Mouse (Mus musculus) embryo, embryonic 11.5 days (tissue): ENCODE data around the gene A830005F24Rik.
"Not testable (repeated sequence)": the region's sequence is repeated elsewhere in the genome, so short reads cannot be mapped to it uniquely, and the experiment has no call there.

Experiments
- DNase-seq: peaks from one replicate; pipeline ENCODE4 v3.0.0-alpha.2; 2012; ENCODE audit warnings: low read depth, low spot score

Gene A830005F24Rik

DNA sequence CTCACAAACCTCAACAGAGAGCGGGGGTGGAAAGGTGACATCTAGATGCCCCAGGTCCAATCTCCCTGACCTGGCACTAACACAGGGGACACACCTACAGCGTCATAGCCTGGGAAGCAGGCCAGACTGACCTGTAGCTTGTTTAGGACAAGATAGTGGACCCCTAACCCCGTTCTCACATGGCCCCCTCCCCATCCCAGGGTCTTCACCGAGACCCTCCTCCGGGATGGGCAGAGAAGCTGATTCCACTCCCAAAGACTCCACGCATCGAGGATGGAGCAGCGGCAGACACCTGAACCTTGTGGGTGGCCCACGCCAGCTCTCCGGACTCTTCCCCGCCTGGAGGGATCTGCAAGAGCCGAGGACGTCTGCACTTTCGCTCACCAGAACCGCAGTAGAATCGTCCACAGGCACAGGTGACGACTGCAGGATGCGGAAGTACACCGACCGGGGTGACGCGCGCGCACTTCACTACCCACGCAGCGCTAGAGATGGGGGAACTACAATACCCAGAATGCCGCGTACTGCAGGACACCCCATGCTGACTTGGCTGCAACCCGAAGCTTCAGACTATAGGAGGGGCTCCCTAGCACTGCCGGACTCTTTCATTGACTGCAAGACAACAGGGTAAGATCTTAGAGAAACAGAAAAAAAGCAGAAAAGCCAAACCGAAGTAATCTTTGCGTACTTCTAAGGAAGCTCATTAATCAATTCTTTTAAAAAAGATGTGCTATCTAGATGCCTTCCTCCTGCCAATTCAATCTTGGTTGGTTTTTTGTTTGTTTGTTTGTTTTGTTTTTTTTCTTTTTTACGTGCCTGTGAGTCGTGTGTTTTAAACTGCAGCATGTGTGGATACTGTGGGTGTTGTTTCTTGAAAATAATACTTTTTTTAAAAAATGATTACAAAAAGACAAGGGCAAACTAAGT is at the start of gene A830005F24Rik, which contains the start of gene Zfp169:
TSS of gene A830005F24Rik (plus strand) at position 568 of the 927 bp plus-strand sequence.
TSS of gene Zfp169 (minus strand) at position 449 of the 927 bp plus-strand sequence.
- DNase-seq, result peak; percentile 74

DNA sequence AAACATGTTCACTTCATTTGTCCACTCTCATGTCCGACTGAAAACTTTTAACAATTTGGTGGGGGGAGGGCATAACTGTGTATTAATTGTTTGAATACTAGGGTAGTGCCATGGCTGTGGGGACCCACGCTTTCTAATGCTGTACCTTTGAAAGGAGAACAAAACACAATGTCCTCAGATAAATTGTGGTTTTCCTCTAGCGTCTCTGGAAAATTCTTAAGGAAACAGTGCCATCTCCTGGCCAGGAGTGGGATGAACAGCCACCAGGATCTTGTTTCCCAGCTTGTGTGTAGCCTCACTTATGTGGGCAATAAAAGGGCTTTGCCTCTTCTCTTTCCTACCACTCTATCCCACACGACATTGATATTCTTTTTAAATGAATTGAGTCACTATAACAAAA is 49.2 kb upstream of the A830005F24Rik start:
- DNase-seq, result peak; percentile 75

GRCm38 (mm10) chr13:48466186-48466585 is 47.2 kb upstream of the A830005F24Rik start:
- no peak for DNase-seq

DNA sequence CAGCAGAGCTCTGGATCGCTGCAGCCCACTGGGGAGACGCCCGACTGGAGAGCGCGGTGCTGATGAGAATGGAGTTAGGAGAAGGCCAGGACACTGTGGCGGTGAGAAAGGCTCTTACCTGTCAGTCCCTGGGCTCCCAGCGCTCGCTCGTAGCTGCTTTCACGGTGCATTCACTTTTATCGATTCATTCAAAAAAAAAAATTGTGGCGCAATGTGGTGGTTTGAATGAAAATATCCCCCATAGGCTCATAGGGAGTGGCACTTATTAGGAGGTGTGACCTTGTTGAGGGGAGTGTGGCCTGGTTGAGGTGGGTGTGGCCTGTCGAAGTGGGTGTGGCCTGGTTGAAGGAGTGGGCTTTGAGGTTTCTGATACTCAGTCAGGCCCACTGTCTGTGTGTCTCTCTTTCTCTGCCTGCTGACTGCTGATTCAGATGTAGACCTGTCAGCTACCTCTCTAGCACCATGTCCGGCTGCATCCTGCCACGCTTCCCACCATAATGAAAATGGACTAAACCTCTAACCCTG is 44.7 kb upstream of the A830005F24Rik start:
- no peak for DNase-seq

- no peak for DNase-seq
Measured at GRCm38 (mm10) chr13:48483606-48484005, 29.8 kb upstream of the A830005F24Rik start.

DNA sequence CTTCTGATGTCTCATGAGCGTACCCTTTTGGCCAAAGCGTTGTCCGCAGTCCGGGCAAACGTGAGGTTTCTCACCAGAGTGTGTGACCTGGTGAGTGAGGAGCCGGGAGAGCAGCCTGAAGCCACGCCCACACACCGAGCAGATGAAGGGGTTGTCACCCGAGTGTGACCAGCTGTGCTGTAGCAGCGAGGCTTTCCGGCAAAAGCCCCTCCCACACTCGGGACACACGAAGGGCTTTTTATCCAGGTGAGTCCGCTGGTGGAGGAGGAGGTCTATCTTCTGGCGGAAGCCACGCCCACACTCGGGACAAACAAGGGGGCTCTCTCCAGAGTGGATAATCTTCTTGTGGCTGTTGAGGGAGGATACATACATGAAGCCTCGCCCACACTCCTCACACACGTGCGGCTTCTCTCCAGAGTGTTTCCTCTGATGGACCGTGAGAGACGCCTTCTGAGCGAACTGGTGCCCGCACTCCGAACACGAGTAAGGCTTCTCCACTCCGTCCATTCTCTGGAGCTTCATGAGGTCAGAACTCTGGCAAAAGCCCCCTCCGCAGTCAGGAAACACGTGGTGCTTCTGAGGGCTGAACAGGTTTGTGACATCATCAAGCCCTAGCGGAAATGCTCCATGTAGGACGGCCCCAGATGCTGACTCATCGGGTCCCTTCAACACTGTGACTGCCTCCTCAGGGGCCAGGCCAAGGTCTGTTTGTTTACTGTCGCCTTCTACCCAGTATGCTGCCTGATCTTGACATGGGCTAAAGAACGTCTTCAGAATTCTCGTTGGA is 22.8 kb upstream of the A830005F24Rik start:
- no peak for DNase-seq

- DNase-seq, result no peak
Measured at GRCm38 (mm10) chr13:48493183-48493582, 20.2 kb upstream of the A830005F24Rik start.

DNA sequence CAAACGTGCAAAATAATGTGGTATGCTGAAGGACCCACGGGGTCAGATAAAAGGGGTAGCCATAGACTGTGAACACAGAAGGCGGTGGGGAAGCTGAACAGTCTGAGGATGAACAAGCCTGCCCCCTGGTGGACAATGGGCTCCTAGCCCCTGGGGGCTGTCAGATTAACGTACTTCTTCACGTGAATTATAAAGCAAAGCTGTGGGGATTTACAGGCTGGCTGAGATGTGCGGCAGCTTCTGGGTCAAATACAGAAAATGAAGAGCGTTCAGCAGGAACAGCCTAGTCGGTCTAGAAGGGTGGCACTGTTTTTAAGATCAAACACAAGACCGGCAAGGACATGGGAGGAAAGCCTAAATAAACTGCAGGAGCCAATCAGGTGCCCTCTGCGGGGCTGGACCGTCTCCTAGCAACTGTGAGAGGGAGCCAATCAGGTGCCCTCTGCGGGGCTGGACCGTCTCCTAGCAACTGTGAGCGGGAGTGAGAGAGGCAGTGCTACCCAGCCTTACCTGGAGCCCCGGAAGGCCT is 15.6 kb upstream of the A830005F24Rik start:
- peak; percentile 51 for DNase-seq

- no peak for DNase-seq
Measured at GRCm38 (mm10) chr13:48498676-48499075, 14.7 kb upstream of the A830005F24Rik start.

- DNase-seq, result no peak
Measured at GRCm38 (mm10) chr13:48502422-48502821, 10.9 kb upstream of the A830005F24Rik start.

DNA sequence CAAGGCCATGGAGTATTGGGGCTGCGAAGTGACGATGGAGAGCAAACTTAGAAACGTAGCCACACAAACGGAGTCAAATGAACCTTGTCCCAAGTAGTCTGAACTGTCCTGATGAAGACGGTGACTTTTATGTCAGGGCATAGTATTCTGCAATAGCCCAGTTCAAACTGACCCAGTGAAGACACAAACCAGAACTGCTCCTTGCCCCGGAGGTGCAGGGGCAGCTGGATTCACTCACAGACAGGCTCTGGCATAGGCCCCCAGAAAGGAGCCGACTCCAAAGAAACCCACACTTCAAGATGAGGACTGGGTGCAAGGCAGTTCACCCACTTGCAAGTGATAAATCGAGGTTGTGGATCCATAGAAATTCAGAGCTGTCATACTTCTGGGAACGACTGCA is 4.7 kb upstream of the A830005F24Rik start:
- DNase-seq, result no peak

- no peak for DNase-seq
Measured at GRCm38 (mm10) chr13:48515861-48516260, 2.5 kb downstream of the A830005F24Rik start.

DNA sequence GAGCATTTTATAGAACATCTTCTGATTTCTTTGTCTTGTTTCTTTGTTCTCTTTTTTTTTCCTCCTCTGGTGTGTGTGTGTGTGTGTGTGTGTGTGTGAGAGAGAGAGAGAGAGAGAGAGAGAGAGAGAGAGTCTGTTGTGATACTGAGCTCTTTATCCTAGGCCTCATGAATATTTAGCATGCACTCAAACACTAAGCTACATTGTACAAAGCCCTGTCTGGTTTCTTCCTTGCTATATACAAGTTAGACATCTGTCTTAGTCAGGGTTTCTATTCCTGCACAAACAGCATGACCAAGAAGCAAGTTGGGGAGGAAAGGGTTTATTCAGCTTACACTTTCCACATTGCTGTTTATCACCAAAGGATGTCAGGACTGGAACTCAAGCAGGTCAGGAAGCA is 5.8 kb downstream of the A830005F24Rik start:
- DNase-seq, result not testable (repeated sequence)

GRCm38 (mm10) chr13:48525745-48526144 is 12.4 kb downstream of the A830005F24Rik start:
- DNase-seq, result no peak

GRCm38 (mm10) chr13:48528123-48528871 is 14.9 kb downstream of the A830005F24Rik start:
- DNase-seq, result peak; percentile 75

DNA sequence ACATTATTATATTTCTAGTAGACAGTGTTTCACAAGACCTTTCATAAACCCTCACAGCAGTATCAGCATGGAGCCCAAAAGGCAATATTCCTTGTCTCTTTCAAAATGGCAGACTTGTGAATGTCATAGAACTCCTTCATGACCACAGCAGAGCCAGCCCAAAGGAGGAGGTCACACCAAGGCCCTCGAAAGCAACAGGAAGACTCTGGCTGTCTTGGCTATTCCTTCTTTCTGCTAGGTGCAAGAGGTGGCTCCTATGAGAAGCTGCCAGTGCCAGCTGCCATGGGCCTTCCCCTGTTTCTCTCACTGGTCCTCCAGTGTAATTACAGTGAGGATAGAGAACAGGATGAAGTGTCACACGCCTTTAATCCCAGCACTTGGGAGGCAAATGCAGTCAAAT is 15.7 kb downstream of the A830005F24Rik start:
- no peak for DNase-seq

DNA sequence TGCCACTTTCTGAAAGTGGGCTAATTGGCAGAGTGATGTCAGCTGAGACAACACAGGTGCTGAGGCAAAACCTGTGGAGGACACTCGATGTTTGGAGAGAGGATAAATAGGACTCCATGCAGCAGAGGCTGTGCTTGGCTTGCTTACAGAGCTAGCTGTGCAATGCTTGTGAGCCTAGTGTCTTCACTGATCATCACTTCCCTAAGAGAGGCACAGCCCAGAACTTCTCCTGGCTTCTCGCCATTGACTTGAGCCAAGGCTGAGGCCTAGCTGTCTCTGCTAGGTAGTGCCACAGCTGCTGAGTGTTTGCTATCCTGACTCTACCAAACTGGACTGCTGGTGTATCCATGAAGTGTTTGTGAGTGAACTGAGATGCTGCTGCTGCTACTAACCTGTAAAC is 17.3 kb downstream of the A830005F24Rik start:
- DNase-seq, result no peak

GRCm38 (mm10) chr13:48531448-48531847 is 18.1 kb downstream of the A830005F24Rik start:
- DNase-seq, result no peak

DNA sequence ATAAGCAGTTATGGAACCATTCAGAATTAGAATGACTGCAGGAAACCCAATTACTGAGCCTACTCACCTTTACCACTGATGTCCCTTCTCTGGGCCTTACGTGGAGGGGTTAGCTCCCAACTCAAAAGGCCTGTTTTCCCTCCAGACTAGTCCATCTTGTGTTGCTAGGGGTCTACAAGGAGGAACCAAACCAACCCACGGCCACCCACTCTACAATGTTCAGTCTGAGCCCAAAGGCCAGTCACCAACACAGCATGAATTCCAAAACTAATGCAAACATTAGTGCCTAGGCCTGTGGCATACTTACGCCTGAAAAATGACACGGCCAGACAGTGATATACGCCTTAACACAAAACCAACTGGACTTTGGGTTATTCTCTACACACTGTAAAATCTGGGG is 20.1 kb downstream of the A830005F24Rik start:
- DNase-seq, result no peak

DNA sequence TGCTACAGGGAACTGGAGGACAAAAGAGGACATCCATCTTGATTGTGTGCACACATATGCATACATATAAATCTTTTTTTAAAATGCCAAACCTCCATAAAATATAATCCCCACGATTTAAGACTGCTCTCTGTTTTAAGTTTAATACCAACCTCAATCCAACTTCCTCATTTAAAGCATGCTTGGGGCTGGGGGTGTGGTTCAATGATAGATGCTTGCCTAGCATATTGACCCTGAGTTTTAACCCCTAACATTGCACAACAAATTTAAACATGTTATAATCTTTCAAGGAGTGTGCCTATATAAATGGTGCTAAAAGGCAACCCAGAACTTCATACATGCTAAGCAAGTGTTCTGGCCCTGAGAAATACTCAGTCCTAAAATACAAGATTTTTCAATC is 27.1 kb downstream of the A830005F24Rik start:
- DNase-seq, result no peak

DNA sequence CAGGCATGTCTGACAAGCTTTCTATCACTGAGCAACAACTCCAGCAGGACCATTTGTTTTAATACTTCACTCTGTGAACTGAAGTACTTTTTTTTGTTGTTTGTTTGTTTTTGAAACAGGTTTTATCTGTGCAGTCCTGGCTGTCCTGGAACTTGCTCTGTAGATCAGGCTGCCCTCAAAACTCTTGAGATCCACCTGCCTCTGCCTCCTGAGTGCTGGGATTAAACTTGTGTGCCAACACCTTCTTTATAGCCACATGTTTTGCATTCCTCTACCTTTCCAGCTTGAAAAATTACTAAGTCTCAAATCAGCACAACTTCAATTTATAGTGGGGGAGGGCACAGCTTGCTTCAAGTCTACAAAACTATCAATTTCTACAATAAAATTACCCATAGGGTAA is 31.0 kb downstream of the A830005F24Rik start:
- DNase-seq, result no peak
